Mouse (Mus musculus): ENCODE measurements at regions not wholly inside any gene's neighbourhood (a gene's known extent, or its start where the extent isn't known, plus 50 kb on each side); places are given as distances from the start of the nearest gene placed in this dataset.
"Not testable (repeated sequence)": the region's sequence is repeated elsewhere in the genome, so short reads cannot be mapped to it uniquely, and the experiment has no call there.

DNA sequence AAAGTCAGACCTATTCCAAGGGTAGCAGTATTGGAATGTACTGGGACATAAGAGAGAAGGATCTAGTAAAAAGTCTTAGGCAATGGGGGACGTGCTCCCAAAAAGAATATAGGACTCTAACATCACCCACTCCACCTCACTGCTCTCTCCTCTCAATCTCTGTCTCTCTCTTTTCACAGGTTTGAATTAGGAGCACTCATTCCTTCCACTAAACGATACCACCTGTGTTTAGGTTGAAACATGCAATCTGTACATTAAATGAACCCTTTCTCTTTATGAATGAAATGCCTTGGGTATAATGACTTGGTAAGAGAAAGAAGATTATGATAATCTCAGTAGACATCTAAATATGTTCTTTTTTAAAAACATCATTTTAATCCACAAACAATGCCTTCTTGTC lies 129.4 kb downstream of the Zpld1 start:
- DNase-seq: no peak

DNA sequence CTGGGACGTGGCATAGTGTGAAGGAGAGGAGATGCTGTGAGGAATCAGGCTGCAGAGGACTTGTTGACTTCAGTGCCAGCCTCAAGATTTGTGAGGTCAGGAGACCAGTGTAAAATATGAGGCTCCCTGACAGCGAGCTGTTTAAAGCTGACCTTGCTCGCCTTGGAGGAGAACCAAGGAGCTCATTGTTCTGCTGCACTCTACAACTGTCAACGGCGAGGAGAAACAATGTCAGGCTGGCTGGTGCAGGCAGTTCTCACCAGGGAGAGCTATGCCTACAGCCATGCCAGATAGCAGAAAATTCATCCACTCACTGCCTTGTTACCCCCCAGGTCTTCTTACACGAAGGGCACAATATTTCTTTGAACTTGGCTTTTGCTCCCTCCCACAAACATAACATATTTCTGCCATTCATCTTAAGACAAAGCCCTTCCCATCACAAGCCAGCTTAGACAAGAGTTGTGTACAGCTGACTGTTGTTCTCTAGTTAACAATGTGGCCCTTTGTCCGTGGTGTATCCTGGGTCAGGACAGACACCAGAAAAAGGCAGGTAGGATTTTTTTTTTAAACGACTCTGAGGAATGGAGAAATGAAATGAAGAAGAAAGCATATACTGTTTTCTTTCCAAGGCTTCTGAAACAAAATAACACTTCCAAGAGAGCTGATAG lies 131.5 kb downstream of the Zpld1 start:
- DNase-seq: no peak

DNA sequence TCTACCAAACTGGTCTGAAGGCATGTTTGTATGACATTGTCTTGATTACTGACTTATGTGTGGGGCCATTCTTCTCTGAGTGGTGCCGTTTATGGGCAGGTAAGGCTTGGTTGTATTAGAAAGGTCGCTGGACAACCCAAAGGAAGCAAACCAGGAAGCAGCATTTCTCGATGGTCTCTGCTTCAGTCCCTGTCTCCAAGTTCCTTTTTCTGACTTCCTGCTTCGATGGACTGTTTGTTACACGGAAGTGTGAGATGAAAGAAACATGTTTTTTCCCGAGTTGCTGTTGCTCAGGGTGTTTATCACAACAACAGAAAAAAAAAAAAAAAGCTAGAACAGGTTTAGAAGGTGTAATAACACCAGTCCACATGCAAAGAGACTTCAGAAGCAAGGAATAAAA lies 134.9 kb downstream of the Zpld1 start:
- DNase-seq: no peak

DNA sequence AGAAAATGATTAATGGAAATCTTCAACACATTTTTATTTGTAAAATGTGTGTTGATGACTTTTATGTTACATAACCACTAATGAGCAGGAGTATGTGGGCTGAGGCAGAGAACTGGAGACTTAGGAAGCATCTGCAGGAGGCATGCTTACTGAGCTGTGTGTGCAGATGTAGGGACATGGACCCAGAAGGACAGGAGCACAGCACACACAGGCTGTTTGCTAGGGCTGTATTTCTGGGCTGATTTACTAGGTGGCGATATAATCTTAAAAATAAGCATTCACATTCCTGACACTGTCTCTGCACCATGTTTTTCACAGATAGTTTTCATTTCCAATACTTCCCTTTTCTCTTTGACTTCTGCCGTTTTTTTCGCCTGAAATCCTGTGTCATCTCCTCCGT lies 146.1 kb downstream of the Zpld1 start:
- peak in 1 of 2 experiments; percentile 14 for DNase-seq

DNA sequence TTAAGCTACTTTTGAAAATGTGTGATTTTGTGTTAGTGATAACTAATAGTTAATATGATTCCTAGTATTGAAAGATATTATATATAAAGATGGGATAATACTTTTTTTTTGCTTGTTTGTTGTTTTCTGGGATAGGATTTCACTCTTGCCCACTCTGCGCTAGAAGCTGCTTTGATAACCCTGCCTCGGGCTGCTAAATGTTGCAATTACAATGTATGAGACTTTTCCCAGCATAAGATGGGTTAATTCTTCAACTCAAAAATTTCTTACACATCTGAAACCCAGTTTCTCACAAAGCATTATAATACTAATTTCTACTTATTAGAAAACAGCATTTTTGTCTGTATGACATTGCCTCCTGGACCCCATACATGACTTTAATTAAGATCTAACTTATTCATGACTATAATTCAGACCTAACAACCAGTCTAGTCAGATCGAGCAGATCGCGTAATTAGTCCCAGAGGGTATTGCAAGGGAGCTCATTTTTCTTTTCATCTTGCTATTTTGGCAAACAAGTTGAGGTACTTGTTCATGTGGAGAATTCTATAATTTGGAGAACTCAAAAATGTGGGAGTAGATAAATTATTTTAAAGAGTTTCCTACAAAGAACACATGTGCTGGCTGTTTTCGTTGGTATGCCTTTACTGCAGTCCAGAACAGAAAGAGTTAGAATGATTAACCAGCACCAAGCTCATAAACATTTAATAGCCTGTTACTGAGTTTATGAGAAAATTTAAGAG lies 155.2 kb downstream of the Zpld1 start:
- no peak for DNase-seq

DNA sequence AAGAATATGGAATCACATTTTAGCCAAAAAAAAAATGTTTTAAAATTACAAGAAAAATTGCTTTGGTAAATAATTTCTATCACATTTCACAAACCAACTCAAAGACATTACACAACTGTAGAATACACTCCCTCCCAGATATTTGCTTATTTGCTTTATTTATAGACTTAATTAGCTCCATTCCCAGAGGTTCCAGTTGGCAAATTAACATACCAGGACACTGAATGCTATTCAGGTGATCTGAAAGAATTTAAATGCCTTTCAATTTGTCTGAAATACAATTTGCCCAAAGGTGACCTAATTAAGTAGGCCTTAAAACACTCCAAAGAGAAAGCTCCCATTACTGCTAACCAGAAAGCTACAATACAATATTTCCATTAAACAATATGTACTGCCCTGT lies 162.8 kb downstream of the Zpld1 start:
- DNase-seq: no peak

DNA sequence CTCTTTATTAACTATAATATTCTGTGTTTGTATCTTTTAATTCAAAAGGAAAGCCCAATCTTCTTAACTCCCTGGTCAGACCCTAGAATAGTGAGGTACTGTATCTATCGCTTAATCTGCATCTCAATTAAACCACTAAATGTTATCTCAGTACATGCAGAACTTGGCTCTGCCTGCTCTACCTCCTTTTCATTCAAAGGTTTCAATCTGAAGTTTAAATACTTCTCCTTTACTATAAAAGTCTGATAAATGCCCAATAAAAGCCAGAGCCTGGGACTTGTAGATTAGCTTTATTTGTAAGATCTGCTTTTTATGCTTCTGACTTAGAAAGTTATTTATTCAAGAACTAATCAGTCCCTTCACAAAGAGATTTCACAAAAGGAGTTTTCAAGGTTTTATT lies 200.1 kb downstream of the Zpld1 start:
- DNase-seq: no peak

DNA sequence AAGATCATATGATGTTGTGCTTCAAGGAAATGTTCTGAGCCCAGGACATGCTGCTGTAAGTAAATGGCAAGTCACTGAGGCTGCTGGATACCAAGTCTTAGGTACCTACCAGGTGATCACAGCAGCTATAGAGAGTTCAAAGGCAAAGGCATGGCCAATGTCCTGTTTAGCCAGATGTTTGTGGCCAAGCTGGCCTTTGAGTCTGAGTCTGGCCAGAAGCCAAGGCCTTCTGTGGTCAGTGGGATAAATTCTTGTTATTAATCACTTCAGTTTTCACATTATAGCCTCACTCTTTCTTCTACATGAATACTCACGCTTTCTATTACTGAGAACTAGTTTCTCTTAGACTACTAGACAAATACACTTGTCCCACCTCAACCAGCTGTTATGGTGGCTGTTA lies 210.3 kb downstream of the Zpld1 start:
- DNase-seq: no peak

DNA sequence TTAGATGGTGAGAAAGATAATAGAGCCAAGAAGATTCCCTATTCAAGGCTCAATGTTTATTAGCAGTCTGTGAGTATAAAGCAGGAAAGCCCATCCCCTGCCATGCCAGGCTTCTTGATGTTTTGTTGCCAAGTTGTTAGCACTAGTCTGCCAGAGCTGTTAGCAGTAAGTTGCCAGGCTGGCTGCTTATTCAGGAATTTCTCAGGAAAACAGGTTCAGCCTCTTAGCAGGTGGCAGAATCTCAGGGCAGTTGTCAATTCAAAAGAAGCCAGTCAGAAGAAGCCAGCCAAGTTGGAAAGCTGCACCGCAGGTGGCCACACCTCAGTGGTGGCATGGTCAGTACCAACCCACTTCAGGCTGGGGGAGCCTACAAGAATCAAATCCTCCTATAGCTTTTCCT lies 221.6 kb downstream of the Zpld1 start:
- DNase-seq: peak in 1 of 2 experiments; percentile 4

DNA sequence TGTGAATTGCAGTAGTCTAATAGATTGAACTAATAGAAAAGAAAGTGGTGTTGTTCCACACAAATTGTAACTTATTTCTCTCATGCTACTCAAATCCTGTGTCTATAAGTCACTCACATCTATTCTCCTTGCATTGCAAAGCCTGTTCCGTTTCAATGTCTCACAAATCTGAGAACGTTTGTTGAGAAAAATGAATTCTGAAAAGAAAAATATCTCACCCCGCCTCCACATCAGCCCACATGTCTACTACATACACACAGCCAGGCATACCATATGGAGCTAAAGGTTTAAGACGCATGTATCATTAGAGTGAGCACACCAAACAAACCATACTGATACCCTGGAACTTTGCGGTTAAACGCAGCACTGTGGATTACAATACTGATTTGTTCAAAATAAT lies 258.0 kb downstream of the Zpld1 start:
- no peak for DNase-seq

DNA sequence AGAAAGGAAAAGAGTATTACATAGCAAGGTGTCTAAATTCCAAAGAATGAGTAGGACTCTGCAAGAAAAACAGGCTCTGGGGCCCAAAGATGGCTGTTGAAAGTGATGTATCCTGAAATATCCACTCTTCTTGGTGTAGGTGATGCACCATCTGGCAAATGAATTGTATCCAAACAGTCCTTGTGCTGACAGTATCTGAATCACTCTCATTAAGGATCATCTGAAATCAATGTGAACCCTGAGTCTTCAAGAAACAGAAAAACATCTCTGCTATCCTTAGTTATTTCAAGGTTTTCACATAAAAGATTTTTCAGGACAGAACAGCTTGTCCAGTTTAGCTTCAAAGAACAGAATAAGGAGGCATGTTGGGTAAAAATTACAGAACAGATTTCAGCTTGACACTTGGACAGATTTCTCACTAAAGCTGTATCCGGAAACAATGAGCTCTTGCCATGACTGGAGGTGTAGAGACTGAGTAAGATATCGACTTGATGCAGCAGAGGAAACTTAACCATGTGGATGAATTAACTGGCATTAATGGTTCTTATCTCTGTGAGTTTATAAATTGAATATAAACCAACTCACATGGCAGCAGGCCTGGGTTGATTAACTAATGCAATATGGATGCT lies 296.0 kb downstream of the Zpld1 start:
- DNase-seq: no peak

DNA sequence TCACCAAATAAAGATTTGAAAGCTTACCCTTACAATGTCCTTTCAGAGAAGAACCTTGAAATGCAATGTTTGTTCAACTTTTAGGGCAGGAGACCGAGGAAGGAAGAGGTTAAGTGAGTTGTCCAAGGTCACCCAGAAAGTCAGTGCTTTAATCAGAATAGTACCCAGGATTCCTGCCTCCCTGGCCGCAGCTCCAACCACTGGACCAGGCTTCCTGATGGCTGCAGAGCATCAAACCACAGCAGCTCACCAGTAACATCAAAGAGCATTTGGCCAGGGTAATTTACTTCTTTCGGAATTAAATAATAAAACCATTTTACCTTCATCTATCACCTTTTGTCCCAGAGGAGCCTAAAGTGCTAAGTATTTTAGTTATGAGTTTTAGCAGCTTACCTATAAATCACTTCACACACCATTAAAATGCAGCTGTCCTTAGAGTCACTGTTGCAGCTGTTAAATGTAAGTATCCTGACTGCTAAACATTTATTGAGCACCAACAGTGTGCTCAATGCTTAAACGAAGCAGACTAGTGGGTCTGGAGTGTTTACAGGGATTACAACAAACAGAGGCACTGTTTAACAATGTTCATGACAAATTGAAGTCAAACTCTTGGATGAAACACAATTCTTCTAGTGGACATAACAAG lies 306.1 kb downstream of the Zpld1 start:
- no peak for DNase-seq

DNA sequence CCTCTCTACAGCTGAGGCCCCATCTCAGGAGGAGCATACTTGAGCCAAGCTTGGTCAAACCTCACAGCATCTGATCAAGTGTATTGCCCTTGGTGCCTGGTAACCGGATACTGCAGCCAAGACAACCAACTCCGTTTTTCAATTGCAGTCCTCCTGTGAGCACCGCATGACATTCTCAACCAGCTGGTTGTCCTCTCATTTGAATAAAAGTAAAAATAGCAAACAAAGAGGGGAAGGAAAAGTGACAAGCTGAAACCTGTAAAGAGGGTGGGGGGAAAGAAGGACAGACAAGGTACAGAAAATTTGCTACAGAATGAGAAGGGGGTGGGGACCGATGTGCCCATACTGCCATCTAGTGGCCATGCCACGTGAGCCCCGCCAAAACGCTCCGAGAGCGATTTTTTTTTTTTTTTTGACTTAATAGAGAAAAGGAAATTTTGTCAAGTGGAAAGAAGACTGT lies 314.0 kb downstream of the Zpld1 start:
- DNase-seq: peak in 1 of 2 experiments; percentile 56

DNA sequence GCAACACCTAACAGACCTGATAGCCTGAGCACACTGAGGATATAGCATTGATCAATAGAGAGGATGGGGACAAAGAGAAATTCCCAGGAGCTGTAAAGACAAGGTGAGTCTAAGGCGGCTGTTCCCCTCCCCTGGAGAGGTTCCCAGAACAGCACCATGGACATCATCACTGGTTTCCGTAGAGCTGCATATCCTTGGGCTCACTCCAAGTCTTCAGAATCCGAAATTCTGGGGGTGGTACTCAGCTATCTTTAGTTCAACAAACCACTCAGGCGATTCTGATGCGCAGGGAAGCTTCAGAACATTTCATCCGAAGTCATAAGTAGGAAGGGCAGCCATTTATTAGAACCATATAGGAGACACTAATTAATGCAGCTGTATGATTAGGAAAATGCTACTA lies 327.4 kb downstream of the Zpld1 start:
- DNase-seq: no peak

DNA sequence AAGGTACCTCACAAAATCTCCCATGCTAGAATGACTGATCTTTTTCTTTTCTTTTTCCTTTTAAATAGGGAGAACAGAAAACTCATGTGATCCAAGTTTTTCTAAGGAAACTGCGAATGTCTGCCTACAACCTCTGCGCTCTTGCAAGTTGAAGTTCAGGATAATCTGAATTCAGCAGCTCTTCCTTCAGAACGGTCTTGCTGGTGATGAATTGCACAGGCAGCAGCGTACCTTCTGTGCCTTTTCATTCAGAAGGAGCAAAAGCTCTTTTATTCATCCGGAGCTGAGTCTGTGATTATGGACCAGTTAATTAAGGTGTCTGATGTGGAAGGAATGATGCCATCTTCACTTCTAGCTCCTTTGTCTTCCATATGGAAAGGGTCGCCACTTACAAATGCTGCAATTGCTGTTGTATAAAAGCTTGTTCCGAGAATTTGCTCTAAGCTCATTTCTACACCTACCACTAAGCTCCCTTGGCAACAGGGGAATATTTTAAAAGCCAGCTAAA lies 353.9 kb downstream of the Zpld1 start:
- no peak for DNase-seq

DNA sequence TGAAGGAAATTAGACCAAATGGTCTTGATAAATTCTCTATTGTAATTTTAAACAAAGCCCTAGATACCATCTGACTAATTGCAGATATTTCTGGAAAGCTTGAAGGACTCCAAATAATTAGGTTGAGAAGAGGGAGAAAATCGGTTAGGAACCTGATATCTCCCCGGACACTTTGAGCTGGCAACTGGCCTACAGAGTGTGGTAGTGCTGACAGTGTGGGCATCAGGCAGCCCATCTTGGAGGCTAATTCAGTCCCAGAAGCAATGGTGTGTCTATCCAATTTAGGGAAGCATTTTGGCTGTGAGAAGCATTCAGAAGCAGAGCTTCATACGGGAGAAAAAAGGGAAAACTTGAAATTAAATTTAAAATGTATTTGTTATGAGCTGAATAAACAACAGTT lies 369.5 kb downstream of the Zpld1 start:
- no peak for DNase-seq

DNA sequence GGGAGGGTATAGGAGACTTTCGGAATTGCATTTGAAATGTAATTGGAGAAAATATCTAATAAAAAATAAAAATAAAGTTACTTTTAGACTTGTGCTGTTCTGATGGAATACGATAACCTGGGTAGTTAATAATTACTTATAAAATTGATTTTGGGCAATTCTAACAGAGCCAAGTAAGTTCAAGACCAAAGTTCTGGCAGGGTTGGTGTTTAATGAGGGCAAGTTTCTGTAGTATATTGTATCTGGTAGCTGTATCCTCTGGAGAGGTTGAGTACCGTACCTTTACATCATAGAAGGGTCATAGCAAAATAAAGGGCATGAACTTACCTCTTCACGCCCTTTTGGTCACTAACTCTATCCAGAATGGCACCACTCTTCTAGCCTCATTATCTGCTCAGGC lies 394.9 kb downstream of the Zpld1 start:
- DNase-seq: no peak

DNA sequence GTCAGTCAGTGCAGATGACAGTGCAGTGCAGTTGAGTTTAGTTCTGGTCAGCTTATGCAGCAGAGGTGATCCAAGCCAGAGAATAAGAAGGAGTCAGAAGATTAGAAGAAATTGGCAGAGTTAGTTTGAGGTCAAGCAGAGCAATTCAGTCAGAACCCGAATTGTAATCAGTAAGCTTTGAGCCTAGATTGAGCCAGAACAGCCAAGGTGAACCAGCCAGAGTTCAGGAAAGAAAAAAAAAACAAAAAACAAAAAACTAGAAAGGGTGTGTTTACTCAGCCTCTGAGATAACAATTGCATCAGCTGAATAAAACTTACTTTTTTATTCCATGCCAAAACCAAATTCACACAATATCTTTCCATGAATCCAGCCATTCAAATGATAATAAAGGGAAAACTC lies 396.3 kb downstream of the Zpld1 start:
- DNase-seq: no peak

DNA sequence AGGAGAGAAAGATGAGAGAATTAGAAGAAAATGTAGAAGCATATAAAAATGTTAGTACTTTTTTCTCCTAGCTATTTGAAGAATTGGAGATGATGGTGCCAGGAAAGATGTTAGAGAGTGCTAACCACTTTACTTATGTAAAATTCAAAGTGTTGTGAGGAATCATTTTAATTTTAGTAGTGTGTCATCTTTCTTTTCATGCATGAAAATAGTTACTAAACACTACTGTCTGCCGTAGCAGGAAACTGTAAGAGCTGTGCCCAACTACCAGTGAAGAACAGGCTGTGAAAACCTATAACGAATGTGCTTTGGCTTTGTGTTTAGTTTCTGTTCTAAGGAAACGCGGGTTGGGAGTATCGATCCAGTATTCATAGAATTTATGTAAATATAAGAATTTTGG lies 403.1 kb downstream of the Zpld1 start:
- DNase-seq: no peak

DNA sequence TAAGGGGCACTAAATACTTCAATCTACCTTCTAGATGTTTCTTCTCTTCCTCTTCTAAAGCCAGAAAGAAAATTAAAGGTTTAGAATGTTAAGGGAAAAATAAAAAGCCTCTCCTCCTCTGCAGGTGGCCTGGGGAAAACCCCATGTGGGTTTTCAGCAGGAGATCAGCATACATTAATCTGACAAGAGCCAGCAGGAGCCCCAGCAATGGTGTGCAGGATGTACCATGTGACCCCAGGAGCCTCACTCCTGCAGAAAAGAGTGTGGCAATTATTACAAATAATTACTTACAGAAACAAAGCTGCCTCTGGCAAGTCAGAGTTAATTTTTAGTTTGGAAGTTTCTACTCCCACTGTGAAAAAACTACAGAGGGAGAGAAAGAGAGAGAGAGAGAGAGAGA lies 440.4 kb downstream of the Zpld1 start:
- no peak for DNase-seq

DNA sequence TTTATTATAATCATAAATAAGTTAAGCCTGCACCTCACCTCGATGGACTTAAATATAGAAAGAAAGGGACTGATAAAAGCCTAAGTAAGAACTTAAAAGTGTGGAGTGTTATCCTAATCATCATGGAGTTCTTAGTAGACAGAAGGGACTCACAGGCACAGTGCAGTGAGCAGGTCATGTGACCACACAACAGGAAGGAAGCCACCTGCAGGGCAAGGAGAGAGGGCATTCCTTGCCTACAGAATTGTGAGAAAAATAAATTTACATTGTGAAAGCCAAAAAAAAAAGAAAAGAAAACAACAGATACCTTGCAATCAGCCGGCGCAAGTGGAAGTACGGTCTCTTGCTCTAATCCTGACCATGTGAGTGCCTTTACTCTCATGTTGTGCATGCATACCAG lies 454.8 kb downstream of the Zpld1 start:
- DNase-seq: not testable (repeated sequence)
